Mouse (Mus musculus) heart, adult 2 months (tissue): Measurements from ENCODE around the gene Abhd5.

Source experiments
- CTCF ChIP-seq: fragments of 200-600 bp; IDR thresholded peaks from 2 replicates; pipeline ENCODE4 v1.8.1; 2022; ENCODE audit warnings: antibody characterized with exemption, mild to moderate bottlenecking, moderate library complexity
- POLR2A ChIP-seq: fragments of 200-500 bp; IDR thresholded peaks from 2 replicates; pipeline ENCODE4 v1.6.1; 2011; ENCODE audit warnings: mild to moderate bottlenecking, low read depth, low read length, control low read depth; ENCODE audit not compliant: insufficient read depth

DNA sequence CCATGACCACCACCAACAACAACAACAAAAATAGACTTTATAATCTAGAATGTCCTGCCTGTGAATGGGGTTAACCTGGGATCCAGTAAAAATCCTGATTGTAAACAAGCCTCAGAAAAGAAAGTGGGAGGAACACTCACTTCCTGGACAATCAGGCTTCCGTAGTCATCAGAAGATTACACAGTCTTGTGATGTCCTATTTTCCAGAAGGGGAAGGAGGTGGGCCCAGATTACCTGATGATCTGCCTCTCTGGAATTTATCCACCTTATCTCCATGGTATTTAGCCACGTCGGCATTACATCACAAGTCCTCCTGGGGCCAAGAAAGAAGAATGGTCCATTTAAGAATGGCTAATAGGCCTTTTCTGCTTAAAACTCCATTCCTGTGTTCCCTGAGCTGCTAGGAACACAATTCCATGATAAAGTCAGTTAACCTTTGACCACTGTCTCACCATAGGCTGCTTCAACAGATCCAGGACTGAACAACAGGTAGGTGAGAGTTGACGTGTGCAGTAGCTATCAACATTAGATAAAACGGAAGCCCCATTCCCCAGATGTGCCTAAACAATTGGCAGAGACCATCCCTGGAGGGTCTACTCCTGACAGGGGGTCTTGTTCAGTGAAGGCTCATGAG lies 38.0 kb downstream of the Abhd5 start:
- TF ChIP-seq CTCF (no peak), POLR2A (no peak)
